Mouse (Mus musculus) embryo, embryonic 9.5 days (tissue): ENCODE results near the gene Igfbp5.

Experiments
- DNase-seq: peaks from one replicate; pipeline ENCODE4 v3.0.0-alpha.2; 2017; ENCODE audit errors: extremely low spot score

Igfbp5 gene

GRCm38 (mm10) chr1:72869275-72869674 lies 5.4 kb downstream of the Igfbp5 start:
- DNase-seq = no peak

DNA sequence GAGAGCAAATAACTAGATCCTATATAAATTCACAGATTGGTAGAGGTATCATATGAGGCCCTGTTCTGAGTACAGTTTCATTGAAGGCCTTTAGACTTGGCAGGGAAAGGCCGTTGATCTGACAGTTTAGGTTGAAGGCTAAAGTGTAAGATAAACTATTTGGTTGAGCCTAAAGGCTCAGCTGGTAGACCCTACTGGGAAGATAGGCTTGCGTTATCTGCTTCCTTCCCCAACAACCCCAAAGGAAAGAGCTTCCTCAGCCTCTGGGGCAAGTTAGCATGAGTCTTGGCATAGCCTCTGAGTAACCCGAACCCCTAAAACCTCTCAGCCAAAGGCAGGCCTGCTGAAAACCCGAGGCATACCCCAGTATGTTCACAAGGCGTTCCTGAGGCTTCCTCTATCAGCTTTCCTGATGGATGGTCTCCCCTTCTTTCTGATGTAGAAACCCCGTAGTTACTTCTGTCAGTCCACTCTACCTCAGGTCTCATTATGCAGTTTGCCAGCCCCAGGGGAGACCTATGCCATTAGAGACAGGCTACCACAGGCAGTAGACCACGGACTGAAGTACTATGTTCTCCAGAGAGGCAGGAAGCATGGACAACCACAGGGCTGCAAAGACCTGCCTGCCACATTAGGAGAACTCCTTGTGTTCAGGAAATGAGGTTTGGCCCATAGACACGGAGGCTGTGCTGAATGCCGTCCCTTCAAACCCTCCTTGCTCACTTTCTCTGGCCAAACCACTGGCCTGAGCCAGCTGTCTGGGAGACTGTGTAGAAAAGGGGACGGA lies 6.1 kb downstream of the Igfbp5 start:
- no peak for DNase-seq

GRCm38 (mm10) chr1:72867346-72867745 lies 7.3 kb downstream of the Igfbp5 start:
- no peak for DNase-seq

DNA sequence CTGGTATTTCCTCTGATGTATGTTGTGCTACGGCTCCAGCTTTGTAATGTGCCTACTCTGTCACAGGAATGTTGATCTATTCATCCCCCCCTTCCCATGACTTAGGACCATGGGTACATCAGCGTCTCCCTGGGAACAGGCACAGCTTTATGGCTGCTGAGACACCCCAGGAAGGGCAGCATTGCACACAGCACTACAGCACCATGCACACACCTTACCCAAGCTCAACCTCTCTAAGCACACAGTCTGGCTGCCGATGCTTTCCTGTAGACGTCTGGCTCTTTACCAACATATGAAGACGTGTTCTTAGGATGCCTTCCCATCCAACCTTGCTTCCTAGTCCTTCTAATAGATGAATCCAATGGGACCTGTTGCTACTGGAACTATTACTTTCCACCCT lies 8.3 kb downstream of the Igfbp5 start:
- DNase-seq = no peak

GRCm38 (mm10) chr1:72865900-72866299 lies 8.8 kb downstream of the Igfbp5 start:
- peak; percentile 82 for DNase-seq

DNA sequence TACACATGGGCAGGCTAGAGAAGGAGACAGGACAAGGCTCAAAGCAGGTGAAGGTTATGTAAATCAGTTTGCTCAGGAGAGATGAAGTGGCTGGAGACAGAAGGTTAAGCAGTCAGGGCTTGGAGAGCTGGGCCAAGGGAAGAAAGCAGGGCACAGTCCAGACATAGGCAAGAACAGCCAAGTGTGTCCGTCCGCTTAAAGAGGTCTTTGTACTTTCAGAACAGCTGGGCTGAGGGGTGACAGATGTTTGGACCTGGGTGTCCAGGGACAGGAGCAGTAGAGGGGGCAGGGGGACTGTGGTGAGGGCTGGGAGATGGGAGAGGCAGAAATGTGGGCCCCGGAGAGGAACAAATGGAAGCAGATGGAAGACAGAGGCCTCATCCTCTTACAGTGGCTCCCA lies 10.4 kb downstream of the Igfbp5 start:
- DNase-seq = no peak

- DNase-seq = no peak
Observed at GRCm38 (mm10) chr1:72863692-72864091, 11.0 kb downstream of the Igfbp5 start.

DNA sequence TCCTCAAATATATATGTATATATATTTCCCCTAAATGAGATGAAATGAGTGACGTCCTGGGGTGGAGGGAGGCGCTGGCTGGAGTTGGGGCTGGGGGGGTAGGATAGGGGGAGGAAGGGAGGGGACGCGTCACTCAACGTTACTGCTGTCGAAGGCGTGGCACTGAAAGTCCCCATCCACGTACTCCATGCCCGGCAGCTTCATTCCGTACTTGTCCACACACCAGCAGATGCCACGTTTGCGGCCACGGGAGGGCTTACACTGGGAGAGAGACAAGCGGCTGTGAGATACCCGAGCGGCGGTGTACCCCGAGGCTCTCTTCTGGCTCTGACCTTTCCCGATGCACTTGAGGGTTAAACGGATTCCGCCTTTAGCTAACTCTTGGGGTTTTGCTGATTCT lies 12.4 kb downstream of the Igfbp5 start:
- no peak for DNase-seq

DNA sequence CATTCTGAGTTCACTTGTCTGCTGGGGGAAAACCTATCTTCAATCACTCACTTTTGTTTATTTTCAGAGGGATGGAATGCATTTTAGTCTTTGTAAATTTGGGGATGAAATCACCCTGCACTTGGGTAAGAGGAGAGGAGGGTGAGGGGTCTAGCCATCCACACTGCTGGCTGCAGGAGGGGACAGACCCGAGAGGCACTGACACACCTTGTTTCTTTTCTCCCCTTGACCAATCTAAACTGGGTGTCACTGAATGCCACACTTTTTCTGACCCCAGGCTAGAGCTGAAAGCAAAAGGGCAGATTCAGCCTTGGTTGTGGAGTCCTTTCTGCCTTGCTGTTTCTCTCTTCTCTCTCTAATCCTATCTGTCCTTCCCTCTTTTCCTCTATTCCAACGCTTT lies 13.0 kb downstream of the Igfbp5 start:
- DNase-seq = no peak

GRCm38 (mm10) chr1:72860502-72860901 lies 14.2 kb downstream of the Igfbp5 start:
- no peak for DNase-seq

- no peak for DNase-seq
Observed at GRCm38 (mm10) chr1:72859963-72860362, 14.7 kb downstream of the Igfbp5 start.

GRCm38 (mm10) chr1:72858874-72859273 lies 15.8 kb downstream of the Igfbp5 start:
- no peak for DNase-seq

DNA sequence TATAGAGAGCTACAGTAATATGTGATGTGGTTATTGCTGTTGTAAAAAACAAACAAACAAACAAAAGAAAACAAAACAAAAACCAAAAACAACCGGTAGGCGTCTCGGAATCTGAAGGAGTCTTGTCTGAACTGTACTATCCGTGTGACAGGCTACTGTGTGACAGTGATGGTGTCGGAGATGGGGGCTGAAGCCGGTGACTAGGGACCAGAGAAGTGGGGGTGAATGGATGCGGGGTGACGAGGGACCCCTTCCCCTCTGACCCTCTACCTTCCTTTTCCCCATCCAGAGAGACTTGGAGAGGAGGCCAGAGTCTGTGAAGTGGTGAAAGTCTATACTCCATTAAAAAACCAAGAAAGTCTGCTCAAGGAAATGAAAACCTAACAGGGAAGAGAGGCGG lies 16.4 kb downstream of the Igfbp5 start:
- DNase-seq = no peak

DNA sequence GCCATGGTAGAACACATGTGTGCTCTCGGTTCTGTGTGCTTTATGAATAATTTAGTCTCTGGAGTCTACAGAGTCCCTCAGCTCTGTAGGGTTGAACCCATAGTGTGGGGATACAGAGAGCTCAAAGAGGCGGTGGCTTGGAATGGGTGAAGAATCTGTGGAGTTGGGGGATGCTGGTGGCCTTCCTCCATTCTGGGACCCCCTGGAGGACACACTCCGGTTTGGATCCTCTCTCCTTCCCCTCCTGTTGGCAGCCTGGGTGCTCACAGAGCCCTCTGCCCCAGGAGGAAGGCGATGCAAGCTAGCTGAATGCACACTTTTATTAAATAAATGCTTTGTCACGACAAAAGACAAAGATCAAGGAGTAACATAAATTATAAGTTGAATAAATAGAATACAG lies 17.1 kb downstream of the Igfbp5 start:
- DNase-seq = no peak

- no peak for DNase-seq
Observed at GRCm38 (mm10) chr1:72857142-72857541, 17.5 kb downstream of the Igfbp5 start.

DNA sequence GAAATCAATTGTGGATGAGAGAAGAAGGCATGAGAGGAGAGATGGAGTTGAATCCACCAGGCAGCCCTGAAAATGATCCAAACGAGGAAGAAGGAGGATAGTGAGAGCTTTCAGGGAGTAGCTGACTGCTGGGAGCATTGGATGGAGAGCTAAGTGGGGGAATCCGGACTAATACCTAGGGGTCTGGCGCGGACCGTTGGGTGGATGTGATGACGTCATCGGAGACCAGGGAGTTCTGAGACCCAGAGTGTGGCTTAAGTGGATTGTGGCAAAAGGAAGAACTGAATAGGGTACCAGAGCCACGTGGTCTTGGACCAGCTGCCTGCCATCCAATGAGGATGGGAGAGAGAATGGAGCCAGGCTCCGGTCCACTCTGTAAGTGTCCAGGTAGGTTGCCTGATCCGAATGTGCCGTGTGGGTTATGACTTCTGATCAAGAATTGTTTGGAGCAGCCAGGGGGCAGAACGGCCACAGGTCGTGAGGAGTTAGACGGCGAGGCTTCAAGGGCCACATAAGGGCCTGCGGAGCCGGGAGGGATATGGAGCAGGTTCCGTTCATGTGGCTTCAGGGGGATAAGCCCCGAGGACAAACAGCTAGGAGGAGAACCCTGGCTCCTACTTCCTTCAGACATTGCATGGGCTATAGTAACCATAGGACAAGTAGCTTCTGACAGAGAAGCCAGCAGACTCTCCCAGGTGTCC lies 18.3 kb downstream of the Igfbp5 start:
- DNase-seq = no peak

- DNase-seq = no peak
Observed at GRCm38 (mm10) chr1:72855729-72856128, 19.0 kb downstream of the Igfbp5 start.

GRCm38 (mm10) chr1:72854337-72855237 lies 20.1 kb downstream of the Igfbp5 start:
- DNase-seq = peak; percentile 72

DNA sequence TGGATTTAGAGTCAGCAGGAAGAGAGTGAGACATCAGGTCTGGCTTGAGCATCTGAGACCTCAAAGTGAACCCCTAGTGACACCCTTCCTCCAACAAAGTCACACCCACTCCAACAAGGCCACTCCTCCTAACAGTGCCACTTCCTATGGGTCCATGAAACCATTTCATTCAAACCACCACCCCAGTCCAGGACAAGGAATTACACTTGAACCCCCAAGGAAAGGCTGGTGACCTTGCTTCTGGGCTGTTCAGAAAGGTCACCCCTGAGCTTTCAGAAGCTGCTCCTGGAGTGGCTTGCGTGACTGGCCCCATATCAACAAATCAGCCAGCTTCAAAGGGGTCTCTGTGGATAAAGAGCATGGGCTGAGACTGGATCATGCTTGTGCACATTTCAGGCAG lies 20.9 kb downstream of the Igfbp5 start:
- no peak for DNase-seq

DNA sequence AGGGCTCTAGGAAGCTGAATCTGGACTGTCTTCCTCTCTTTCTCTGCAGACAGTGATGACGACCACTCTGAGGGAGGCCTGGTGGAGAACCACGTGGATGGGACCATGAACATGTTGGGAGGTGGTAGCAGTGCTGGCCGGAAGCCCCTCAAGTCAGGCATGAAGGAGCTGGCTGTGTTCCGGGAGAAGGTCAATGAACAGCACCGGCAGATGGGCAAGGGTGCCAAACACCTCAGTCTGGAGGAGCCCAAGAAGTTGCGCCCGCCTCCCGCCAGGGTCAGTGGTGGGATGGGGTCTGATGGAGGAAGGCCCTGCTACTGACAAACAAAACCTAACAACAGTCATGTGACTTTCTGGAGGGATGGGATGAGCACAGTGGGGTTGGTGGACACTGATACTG lies 25.6 kb downstream of the Igfbp5 start:
- no peak for DNase-seq

- no peak for DNase-seq
Observed at GRCm38 (mm10) chr1:72847849-72848380, 26.8 kb downstream of the Igfbp5 start.

DNA sequence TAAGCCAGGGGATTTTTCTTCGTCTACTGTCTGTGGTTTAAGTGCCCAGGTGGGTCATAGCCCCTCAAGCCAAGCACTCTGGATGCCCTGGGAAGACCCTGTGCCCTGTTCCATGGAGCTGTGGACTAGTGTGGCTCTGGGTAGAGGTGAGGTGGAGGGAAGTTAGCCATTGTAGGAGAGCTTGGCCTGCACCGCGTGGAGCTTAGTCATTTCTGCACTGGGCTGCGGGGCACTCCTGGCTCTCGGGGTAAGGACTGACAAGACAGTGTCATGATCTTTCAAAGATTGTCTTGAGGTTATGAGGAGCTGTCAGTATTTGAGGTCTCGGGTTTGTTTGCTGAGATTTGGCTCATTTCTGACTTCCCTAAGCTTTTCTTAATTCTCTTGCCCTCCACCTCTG lies 30.0 kb downstream of the Igfbp5 start:
- no peak for DNase-seq
